Mouse (Mus musculus): ENCODE results near the gene Afap1l2. TPM values are rescaled to one million over a fixed set of nuclear protein-coding genes. Genes with fewer than 3 reads are reported as not detected.

Afap1l2 gene
- polyA plus RNA-seq, 1 experiment from 2014 or later = 3.0 TPM

DNA sequence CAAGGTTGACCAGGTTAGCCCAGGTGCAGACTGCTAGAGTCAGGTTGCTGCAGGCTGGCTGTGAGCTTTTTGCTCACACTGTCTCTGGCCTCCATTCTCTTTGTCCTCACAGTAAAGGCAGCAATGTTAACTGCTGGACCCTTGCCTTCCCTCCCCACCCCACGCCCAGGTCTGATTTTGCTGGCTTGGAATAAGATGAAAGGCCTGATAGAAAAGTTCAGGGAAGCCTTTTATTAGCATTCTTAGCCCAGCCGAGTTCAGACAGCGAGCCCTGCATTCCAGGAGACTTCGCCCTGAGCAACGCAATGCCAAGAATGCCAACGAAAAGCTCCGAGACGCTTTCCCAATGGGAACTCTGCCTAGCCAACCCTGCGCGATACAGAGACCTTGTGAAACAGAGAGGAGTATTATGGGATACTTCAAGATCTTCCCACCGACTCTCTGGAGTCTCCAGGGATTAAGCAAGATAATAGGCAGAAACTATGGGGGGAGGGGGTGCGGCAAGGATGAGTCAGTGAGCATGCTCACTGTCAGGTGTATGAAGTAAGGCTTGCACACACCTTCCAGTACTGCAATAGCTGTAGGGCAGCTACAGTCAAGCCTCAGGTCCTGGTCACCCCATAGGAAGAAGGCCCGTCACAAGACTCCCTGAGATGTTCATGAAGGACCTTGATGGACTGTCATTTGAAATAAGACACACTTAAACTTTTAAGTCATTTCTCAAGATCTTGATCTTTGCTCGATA lies 17.5 kb downstream of the Afap1l2 start:
- peaks cover 23% of the 10 kb centered on the region for H3K4me1 ChIP-seq (ENCODE audit: control insufficient read depth, insufficient read depth, low read length)
- 13% methylated on average over 14 of the region's 14 CpGs for WGBS
- H3K27me3 ChIP-seq (ENCODE audit: control insufficient read depth, insufficient read depth, low read length) = no peaks in the 10 kb centered on the region
- H3K4me2 ChIP-seq = peak overlapping the region; percentile 12; the same call in 1 of the 2 replicates
- H3K27ac ChIP-seq (ENCODE audit: low read depth, low read length) = peak overlapping the region; percentile 72
- H3K9me3 ChIP-seq (ENCODE audit: control insufficient read depth, low read length) = no peaks in the 10 kb centered on the region
- DNase-seq (ENCODE audit: low spot score, missing footprints) (peak; percentile 90), ATAC-seq (ENCODE audit: low FRiP score) (peak; percentile 77)
- no peak overlapping the region for H3K9ac ChIP-seq (ENCODE audit: low read length)
- no peaks in the 10 kb centered on the region for H3K36me3 ChIP-seq (ENCODE audit: control insufficient read depth, insufficient read depth, low read length)
- H3K4me3 ChIP-seq (ENCODE audit: low read depth, low read length) = no peak overlapping the region

DNA sequence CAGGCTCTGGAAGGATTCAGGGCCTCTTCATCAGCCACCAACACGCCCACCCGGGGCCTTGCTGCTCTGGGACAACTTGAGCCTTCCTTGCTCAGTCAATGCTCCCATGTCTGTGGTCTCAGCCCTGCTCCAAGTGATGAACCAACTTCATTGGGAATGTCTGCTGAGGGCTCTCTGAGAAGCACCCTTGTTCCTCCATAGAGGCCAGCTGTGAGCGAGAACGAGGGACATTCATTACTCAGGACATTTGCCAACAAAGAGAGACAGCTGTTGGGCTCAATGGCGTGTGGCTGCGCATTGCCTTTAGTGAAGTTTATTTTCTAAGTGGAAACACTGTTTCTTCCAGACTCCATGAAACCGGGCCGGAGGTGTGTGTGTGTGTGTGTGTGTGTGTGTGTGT lies 18.9 kb downstream of the Afap1l2 start:
- 90% methylated on average over 8 of the region's 8 CpGs for WGBS
- H3K9ac ChIP-seq (ENCODE audit: low read length) = no peak overlapping the region
- ATAC-seq (ENCODE audit: low FRiP score) (no peak), DNase-seq (ENCODE audit: low spot score, missing footprints) (no peak)
- H3K36me3 ChIP-seq (ENCODE audit: control insufficient read depth, insufficient read depth, low read length) = no peaks in the 10 kb centered on the region
- H3K9me3 ChIP-seq (ENCODE audit: control insufficient read depth, low read length) = no peaks in the 10 kb centered on the region
- H3K4me1 ChIP-seq (ENCODE audit: control insufficient read depth, insufficient read depth, low read length) = peaks cover 23% of the 10 kb centered on the region
- H3K4me2 ChIP-seq = no peak overlapping the region
- H3K4me3 ChIP-seq (ENCODE audit: low read depth, low read length) = no peak overlapping the region
- no peaks in the 10 kb centered on the region for H3K27me3 ChIP-seq (ENCODE audit: control insufficient read depth, insufficient read depth, low read length)
- H3K27ac ChIP-seq (ENCODE audit: low read depth, low read length) = no peak overlapping the region

- Histone ChIP-seq H3K4me2 (no peak overlapping the region), H3K27ac (ENCODE audit: low read depth, low read length) (no peak overlapping the region), H3K27me3 (ENCODE audit: control insufficient read depth, insufficient read depth, low read length) (no peaks in the 10 kb centered on the region), H3K4me3 (ENCODE audit: low read depth, low read length) (no peak overlapping the region), H3K36me3 (ENCODE audit: control insufficient read depth, insufficient read depth, low read length) (no peaks in the 10 kb centered on the region), H3K4me1 (ENCODE audit: control insufficient read depth, insufficient read depth, low read length) (peaks cover 3% of the 10 kb centered on the region), H3K9ac (ENCODE audit: low read length) (no peak overlapping the region), H3K9me3 (ENCODE audit: control insufficient read depth, low read length) (no peaks in the 10 kb centered on the region)
- 69% methylated on average over 4 of the region's 4 CpGs for WGBS
- DNase-seq (ENCODE audit: low spot score, missing footprints) = no peak
- no peak for ATAC-seq (ENCODE audit: low FRiP score)
Measured at GRCm38 (mm10) chr19:56984229-56984628, 23.8 kb downstream of the Afap1l2 start.

DNA sequence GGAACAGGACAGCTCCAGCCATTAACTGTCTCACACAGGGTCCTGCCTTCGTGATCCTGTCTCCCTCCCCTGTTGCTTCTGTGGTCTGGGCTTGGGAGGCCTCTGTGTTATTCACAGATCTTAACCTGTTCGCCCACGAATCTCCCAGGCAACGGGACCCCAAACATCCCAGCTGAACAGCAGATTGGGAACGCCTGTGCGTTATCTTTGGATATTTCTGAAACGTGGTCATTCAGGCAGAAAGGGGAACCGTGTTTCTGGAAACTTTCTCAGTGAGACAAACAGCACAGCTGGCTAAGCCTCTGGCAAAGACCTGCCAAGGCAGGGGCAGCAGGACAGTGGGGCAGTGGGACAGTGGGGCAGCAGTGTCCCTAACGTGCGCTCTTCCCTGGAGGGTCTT lies 24.3 kb downstream of the Afap1l2 start:
- ATAC-seq (ENCODE audit: low FRiP score) (no peak), DNase-seq (ENCODE audit: low spot score, missing footprints) (no peak)
- Histone ChIP-seq H3K9me3 (ENCODE audit: control insufficient read depth, low read length) (no peaks in the 10 kb centered on the region), H3K9ac (ENCODE audit: low read length) (no peak overlapping the region), H3K4me1 (ENCODE audit: control insufficient read depth, insufficient read depth, low read length) (no peaks in the 10 kb centered on the region; the same call in 1 of the 2 replicates), H3K4me3 (ENCODE audit: low read depth, low read length) (no peak overlapping the region), H3K4me2 (no peak overlapping the region), H3K27ac (ENCODE audit: low read depth, low read length) (no peak overlapping the region), H3K36me3 (ENCODE audit: control insufficient read depth, insufficient read depth, low read length) (no peaks in the 10 kb centered on the region), H3K27me3 (ENCODE audit: control insufficient read depth, insufficient read depth, low read length) (no peaks in the 10 kb centered on the region)
- WGBS = 67% methylated on average over 10 of the region's 10 CpGs

DNA sequence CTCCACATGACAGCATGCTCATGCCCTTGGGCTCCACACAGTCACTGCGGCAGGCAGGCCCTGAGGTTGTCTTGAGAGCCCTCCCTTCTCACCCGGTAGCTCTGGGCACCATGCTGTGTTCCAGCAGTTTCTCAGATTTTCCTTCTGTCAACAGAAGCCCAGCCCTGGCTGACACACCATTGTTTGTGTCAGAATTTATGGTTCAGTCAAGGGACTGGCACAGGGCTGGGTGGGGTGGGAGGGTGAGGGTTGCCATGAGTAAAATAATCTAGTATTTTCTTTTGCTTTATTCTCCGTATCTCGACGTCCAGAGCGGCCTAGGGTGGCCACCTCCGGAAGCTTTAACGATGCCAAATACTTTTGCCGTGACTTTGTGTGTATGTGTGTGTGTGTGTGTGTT lies 26.3 kb downstream of the Afap1l2 start:
- DNase-seq (ENCODE audit: low spot score, missing footprints) (no peak), ATAC-seq (ENCODE audit: low FRiP score) (no peak)
- 85% methylated on average over 9 of the region's 9 CpGs for WGBS
- H3K27ac ChIP-seq (ENCODE audit: low read depth, low read length) = no peak overlapping the region
- no peak overlapping the region for H3K4me3 ChIP-seq (ENCODE audit: low read depth, low read length)
- no peak overlapping the region for H3K4me2 ChIP-seq
- H3K27me3 ChIP-seq (ENCODE audit: control insufficient read depth, insufficient read depth, low read length) = no peaks in the 10 kb centered on the region
- no peaks in the 10 kb centered on the region; the same call in 1 of the 2 replicates for H3K4me1 ChIP-seq (ENCODE audit: control insufficient read depth, insufficient read depth, low read length)
- no peaks in the 10 kb centered on the region for H3K9me3 ChIP-seq (ENCODE audit: control insufficient read depth, low read length)
- H3K36me3 ChIP-seq (ENCODE audit: control insufficient read depth, insufficient read depth, low read length) = no peaks in the 10 kb centered on the region
- no peak overlapping the region for H3K9ac ChIP-seq (ENCODE audit: low read length)

GRCm38 (mm10) chr19:56980803-56981202 lies 27.2 kb downstream of the Afap1l2 start:
- H3K4me3 ChIP-seq (ENCODE audit: low read depth, low read length) = no peak overlapping the region
- no peak overlapping the region for H3K27ac ChIP-seq (ENCODE audit: low read depth, low read length)
- H3K9ac ChIP-seq (ENCODE audit: low read length) = no peak overlapping the region
- no peak overlapping the region for H3K4me2 ChIP-seq
- ATAC-seq (ENCODE audit: low FRiP score) = no peak
- no peaks in the 10 kb centered on the region for H3K9me3 ChIP-seq (ENCODE audit: control insufficient read depth, low read length)
- H3K36me3 ChIP-seq (ENCODE audit: control insufficient read depth, insufficient read depth, low read length) = no peaks in the 10 kb centered on the region
- H3K4me1 ChIP-seq (ENCODE audit: control insufficient read depth, insufficient read depth, low read length) = no peaks in the 10 kb centered on the region; the same call in 1 of the 2 replicates
- H3K27me3 ChIP-seq (ENCODE audit: control insufficient read depth, insufficient read depth, low read length) = no peaks in the 10 kb centered on the region
- DNase-seq (ENCODE audit: low spot score, missing footprints) = no peak
- WGBS = 97% methylated on average over 2 of the region's 2 CpGs

DNA sequence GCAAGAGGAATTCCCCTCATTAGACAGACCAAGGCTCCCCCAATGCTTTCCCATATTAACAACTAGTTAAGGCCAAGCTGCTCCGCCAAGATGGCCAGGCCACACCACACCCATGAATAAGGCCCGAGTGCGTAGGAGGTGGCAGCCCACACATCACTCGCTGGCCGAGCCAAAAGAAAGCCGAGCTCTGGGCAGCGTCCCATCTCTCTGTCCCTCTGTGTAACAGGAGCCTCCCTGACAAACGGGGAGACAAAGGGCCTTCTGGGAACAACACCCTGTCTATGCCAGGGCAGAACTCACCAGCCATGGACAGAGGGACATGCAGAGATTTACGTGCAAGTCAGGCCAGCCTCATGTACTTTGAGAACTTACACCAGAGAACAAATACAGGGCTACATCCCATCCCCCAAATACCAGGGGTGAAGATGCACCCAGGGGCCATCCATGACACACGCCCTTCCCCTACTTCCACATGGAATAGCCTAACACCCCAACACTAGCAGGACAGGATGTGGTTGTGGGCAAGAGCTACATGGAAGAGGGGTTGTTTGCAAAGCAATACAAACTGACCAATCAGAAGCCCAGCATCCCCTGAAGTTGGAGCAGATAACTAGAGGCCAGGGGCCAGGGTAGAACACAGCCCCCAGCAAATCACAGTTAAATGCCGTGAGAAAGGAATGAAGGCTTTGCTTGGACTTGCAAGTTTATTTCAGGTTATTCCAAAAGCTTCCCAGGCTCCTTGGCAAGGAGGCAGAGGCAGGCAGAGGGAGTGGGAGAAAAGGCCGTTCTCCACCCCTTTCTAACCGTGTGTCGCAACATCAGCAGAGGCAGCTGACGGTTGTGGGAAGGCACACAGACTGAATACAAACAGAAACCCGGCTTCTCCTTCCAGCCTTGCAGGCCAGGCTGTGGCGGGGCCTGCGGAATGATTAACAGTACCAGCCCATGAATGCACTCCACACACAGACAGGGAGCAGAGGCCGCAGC lies 30.8 kb downstream of the Afap1l2 start:
- DNase-seq (ENCODE audit: low spot score, missing footprints) = no peak
- H3K27me3 ChIP-seq (ENCODE audit: control insufficient read depth, insufficient read depth, low read length) = no peaks in the 10 kb centered on the region
- H3K4me2 ChIP-seq = no peak overlapping the region
- H3K4me3 ChIP-seq (ENCODE audit: low read depth, low read length) = no peak overlapping the region
- no peaks in the 10 kb centered on the region for H3K4me1 ChIP-seq (ENCODE audit: control insufficient read depth, insufficient read depth, low read length)
- no peak for ATAC-seq (ENCODE audit: low FRiP score)
- H3K36me3 ChIP-seq (ENCODE audit: control insufficient read depth, insufficient read depth, low read length) = no peaks in the 10 kb centered on the region
- no peaks in the 10 kb centered on the region for H3K9me3 ChIP-seq (ENCODE audit: control insufficient read depth, low read length)
- 74% methylated on average over 19 of the region's 19 CpGs for WGBS
- no peak overlapping the region for H3K27ac ChIP-seq (ENCODE audit: low read depth, low read length)
- H3K9ac ChIP-seq (ENCODE audit: low read length) = no peak overlapping the region

DNA sequence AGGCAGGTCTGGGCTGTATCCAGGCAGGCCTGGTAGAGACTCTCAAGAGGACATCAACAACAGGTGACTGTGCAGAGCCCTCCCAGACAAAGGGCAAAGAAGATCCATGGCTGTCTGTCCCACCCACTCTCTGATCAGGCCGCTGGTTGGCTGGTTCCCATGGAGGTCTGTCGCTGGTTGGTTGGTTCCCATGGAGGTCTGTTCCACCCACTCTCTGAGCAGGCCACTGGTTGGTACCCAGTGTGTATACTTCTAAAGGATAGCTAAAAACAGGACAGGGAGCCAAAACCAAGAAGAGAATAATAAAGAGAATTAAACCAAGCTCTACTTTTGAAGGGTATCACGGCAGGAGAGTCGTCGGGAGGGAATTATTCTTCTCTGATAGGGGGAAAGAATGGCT lies 31.5 kb downstream of the Afap1l2 start:
- no peak for ATAC-seq (ENCODE audit: low FRiP score)
- Histone ChIP-seq H3K4me1 (ENCODE audit: control insufficient read depth, insufficient read depth, low read length) (no peaks in the 10 kb centered on the region), H3K4me2 (no peak overlapping the region)

GRCm38 (mm10) chr19:56975502-56975901 lies 32.5 kb downstream of the Afap1l2 start:
- DNase-seq (ENCODE audit: low spot score, missing footprints) (no peak), ATAC-seq (ENCODE audit: low FRiP score) (no peak)
- Histone ChIP-seq H3K9ac (ENCODE audit: low read length) (no peak overlapping the region), H3K4me2 (no peak overlapping the region), H3K4me3 (ENCODE audit: low read depth, low read length) (no peak overlapping the region), H3K36me3 (ENCODE audit: control insufficient read depth, insufficient read depth, low read length) (no peaks in the 10 kb centered on the region), H3K9me3 (ENCODE audit: control insufficient read depth, low read length) (no peaks in the 10 kb centered on the region), H3K4me1 (ENCODE audit: control insufficient read depth, insufficient read depth, low read length) (no peaks in the 10 kb centered on the region), H3K27ac (ENCODE audit: low read depth, low read length) (no peak overlapping the region), H3K27me3 (ENCODE audit: control insufficient read depth, insufficient read depth, low read length) (no peaks in the 10 kb centered on the region)
- WGBS = 93% methylated on average over 3 of the region's 3 CpGs

More for the DNA sequence above, 31.5 kb downstream of the Afap1l2 start:
- H3K9ac ChIP-seq (ENCODE audit: low read length) = no peak overlapping the region
- WGBS = 89% methylated on average over 5 of the region's 5 CpGs
- no peak overlapping the region for H3K27ac ChIP-seq (ENCODE audit: low read depth, low read length)
- H3K27me3 ChIP-seq (ENCODE audit: control insufficient read depth, insufficient read depth, low read length) = no peaks in the 10 kb centered on the region
- DNase-seq (ENCODE audit: low spot score, missing footprints) = no peak
- H3K4me3 ChIP-seq (ENCODE audit: low read depth, low read length) = no peak overlapping the region
- H3K36me3 ChIP-seq (ENCODE audit: control insufficient read depth, insufficient read depth, low read length) = no peaks in the 10 kb centered on the region
- no peaks in the 10 kb centered on the region for H3K9me3 ChIP-seq (ENCODE audit: control insufficient read depth, low read length)
